Mouse (Mus musculus): ENCODE results near the gene Map4k5. TPM values are rescaled to one million over a fixed set of nuclear protein-coding genes. Genes with fewer than 3 reads are reported as not detected.

The Map4k5 gene
- total RNA-seq, 2 experiments from 2014 or later, result 32.5 to 47.1 TPM

GRCm38 (mm10) chr12:69848083-69848878, 44.7 kb downstream of the Map4k5 start:
- intact Hi-C loops (cut with DNase I), result no loop called here
- DNase-seq (ENCODE audit: low spot score in 2 of 2), result no peak

- intact Hi-C loops (cut with DNase I), result no loop called here
- DNase-seq (ENCODE audit: low spot score in 2 of 2), result no peak
Measured at GRCm38 (mm10) chr12:69846499-69846898, 46.5 kb downstream of the Map4k5 start.

GRCm38 (mm10) chr12:69845722-69846121, 47.3 kb downstream of the Map4k5 start:
- intact Hi-C loops (cut with DNase I), result no loop called here
- DNase-seq (ENCODE audit: low spot score in 2 of 2), result no peak

DNA sequence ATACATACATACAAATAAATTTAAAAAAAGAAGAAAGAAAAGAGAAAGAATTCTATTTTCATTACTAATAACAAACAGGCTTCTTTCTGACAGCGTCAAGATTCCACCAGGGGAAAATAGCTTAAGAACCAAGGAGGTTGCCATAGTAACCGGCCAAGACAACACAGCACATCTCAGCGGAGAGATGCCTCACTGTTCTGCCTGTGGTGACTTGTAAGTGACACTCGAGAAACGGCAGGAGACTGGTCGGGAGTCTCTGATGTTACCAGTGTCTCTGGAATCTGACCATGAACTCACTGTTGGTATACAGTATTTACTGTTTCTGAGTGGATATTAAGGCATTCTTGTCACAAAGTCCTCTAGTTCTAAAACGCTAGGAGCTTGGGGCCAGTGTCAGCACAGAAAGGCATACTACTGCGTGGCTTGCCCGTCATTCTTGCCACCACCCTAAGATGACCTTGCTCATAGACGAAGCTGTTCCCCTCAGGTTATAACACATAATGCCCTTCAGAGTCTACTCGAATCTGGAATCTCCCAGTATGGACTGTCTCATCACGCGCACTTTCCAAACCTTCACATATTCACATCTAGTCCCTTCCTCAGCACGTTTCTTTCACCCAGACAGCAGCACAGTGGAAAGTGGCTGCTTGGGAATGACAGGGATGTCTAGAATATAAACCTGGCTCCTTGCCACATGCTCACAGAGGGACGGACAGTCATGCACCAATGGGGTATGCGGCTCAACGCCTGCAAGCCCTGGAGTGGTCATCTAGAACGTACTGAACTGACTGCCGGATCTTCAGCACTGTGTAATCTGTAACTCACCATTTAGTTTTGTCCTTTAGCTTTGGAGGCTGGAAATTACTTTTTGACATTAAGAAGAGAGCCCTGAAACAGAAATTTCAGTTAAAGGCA, 49.2 kb downstream of the Map4k5 start:
- intact Hi-C loops (cut with DNase I), result no loop called here
- DNase-seq (ENCODE audit: low spot score in 2 of 2), result no peak

DNA sequence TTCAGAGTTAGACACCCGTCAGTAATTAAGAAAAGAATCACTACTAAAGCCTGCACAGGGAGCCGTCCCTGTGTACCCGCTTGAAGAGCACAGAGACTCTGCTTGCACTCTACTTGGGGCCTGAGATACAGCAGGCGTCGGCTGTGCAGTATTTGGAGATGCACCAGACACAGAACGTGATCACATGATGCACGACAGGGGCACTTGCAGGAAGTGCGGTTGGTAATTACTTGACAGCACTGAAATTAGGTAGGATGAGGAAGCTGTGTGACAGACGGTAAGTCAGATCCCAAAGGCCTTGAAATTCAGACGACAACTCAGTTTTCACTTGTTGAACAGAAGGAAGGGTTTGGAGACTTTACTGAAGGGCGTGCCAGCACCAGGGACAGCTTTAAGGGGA, 54.6 kb downstream of the Map4k5 start:
- DNase-seq (ENCODE audit: low spot score in 2 of 2), result no peak
- intact Hi-C loops (cut with DNase I), result loop anchor here (5.0 kb wide), 1 partner anchor 54 kb away; the partner anchor contains the start of genes Atl1 and Map4k5

- intact Hi-C loops (cut with DNase I), result no loop called here
- DNase-seq (ENCODE audit: low spot score in 2 of 2), result peak; percentile 31 to 43
Measured at GRCm38 (mm10) chr12:69833982-69834604, 58.9 kb downstream of the Map4k5 start.

GRCm38 (mm10) chr12:69831239-69831910, 61.6 kb downstream of the Map4k5 start:
- no peak for DNase-seq (ENCODE audit: low spot score in 2 of 2)
- intact Hi-C loops (cut with DNase I), result no loop called here

GRCm38 (mm10) chr12:69828214-69828613, 64.8 kb downstream of the Map4k5 start:
- no peak for DNase-seq (ENCODE audit: low spot score in 2 of 2)
- intact Hi-C loops (cut with DNase I), result no loop called here

GRCm38 (mm10) chr12:69824881-69825597, 68.0 kb downstream of the Map4k5 start:
- intact Hi-C loops (cut with DNase I), result no loop called here
- no peak for DNase-seq (ENCODE audit: low spot score in 2 of 2)

DNA sequence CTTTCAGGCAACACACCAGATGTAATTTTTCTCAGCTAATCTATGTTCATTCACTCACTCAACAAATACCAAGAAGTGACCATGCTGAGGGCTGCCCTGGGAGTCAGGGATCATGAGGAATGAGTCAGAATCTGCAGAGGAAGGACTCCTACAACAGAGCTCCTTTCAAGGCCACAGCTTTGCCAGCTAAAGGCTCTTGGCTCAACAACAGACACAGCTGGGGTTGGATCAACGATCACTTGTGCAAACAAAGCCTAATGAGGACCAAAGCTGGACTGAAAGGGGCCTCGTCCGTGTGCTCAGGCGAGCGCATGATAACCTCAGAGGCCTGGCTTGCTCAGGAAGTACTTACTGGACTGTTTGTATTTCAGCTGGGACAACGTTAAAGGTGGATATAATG, 78.7 kb downstream of the Map4k5 start:
- no peak for DNase-seq (ENCODE audit: low spot score in 2 of 2)
- intact Hi-C loops (cut with DNase I), result no loop called here

DNA sequence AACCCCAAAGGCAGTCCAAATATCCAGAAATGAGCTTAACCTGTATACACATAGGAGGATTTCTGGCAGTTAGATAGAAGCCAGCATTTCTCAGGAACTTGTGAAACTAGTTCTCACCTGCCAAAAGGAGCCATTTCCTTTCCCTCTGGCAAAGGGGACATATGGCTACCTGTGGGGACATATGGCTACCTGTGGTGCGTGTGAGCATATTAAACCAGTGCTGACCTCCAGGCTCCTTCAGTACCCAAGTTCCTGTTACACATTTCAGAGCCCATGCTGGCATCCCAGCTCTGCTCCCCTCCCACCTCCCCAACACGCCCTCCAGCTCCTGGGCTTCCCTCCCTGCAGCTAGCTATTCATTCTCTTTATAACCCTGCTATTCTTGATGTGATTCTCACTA, 79.4 kb downstream of the Map4k5 start:
- no peak for DNase-seq (ENCODE audit: low spot score in 2 of 2)
- intact Hi-C loops (cut with DNase I), result no loop called here

GRCm38 (mm10) chr12:69812986-69813385, 80.0 kb downstream of the Map4k5 start:
- no peak for DNase-seq (ENCODE audit: low spot score in 2 of 2)
- intact Hi-C loops (cut with DNase I), result no loop called here

- intact Hi-C loops (cut with DNase I), result no loop called here
- no peak for DNase-seq (ENCODE audit: low spot score in 2 of 2)
Measured at GRCm38 (mm10) chr12:69811976-69812375, 81.0 kb downstream of the Map4k5 start.

- intact Hi-C loops (cut with DNase I), result no loop called here
- DNase-seq (ENCODE audit: low spot score in 2 of 2), result no peak
Measured at GRCm38 (mm10) chr12:69809439-69809838, 83.6 kb downstream of the Map4k5 start.

DNA sequence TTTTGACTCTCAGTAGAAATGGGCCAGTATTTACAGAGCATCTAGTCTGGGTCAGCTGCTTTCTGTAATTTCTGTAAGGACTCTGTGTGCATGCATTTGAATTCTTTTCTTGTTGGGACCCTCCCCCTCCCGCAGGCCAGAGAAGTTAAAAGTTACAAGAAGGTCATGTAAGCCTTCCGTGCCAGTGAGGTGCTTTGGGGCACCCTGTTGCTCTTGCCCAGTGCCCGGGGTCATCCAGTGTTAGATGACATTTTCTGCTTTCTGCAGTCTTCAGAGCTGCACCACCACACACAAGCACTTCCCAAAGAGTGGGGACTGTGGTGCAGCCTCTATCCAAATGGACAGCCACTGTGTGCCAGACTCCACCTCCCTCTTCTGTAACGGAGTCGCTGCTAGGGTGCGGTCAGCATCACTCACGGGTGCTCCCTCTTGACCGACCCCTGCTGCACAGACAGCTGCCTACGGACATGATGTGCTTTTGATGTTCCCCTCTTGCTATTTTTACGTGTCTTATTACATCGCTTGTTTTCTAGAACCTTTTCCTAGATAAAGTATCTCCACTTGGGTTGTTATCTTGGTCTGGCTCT, 85.5 kb downstream of the Map4k5 start:
- intact Hi-C loops (cut with DNase I), result no loop called here
- no peak for DNase-seq (ENCODE audit: low spot score in 2 of 2)

- DNase-seq (ENCODE audit: low spot score in 2 of 2), result no peak
- intact Hi-C loops (cut with DNase I), result no loop called here
Measured at GRCm38 (mm10) chr12:69805148-69805547, 87.9 kb downstream of the Map4k5 start.

DNA sequence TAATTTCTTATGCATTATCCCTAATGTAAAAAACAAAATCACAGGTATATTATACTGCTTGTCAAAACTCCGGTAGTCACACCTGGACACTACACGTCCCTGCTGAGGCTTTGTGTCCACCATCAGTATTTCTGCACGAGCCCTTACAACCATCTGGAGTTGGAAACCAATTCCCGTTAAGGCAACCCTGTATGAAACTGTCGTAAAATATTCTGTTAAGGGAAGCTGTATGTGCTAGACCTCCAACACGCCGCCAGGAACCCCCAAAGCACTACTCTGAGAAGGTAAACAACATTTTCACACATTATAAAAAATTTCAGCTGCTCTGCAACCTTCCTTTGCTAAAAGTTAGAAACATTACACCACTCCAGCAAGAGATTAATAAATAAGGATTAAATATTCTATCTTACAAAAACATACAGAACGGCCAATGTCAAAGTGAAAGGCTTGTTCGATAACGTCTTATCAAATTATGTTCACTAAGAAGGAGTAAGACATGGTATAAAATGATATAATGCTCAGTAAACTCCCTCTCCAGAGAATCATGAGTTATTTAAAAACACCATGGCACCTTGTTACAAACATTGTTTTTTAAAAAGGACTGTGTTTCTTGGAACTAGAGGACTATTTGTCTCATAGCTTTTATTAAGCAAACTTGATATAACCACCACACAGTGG, 88.5 kb downstream of the Map4k5 start:
- intact Hi-C loops (cut with DNase I), result no loop called here
- no peak for DNase-seq (ENCODE audit: low spot score in 2 of 2)

DNA sequence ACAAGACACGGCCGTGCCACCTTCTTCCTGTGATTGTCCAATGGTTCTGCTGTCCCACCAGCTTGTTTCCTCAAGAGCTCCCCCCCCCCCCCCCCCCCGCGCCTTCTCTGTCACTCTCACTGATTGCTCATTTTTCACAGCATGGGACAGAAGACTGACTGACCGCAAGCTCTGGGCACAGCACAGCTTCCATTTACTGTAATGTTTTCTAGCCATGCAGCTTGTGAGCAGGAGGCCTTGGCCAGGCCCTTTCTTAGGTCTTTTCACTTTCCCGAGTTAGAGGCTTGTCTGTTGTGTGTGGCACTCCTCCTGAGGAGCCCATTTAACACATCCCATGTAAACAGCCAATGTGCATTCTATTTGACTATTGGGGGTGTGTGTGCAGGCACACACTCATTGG, 89.8 kb downstream of the Map4k5 start:
- intact Hi-C loops (cut with DNase I), result no loop called here
- DNase-seq (ENCODE audit: low spot score in 2 of 2), result no peak
